Comparison of ENCODE assay signal across 20 mouse cellular contexts in genomic region chr17:57267556-57268126, GRCm38 (mm10). TPM values are rescaled to one million over a fixed set of nuclear protein-coding genes. Genes with fewer than 3 reads are reported as not detected.
A peak's percentile ranks its signal among the peaks of the same experiment; 100 is the strongest.
DNase-seq lines count a peak whose midpoint lies in the region; TF ChIP-seq lines count a peak whose summit lies in the region.
"Had no signal": no experiment of that assay in that cellular context is flagged by ENCODE, and none has a peak within 500 bp of the region (broad histone marks: within the 10 kb centered on the region; RNA-seq: fewer than 3 reads in every experiment).

No protein-coding gene starts in this region.

- no peak overlapping the region for H3K4me3 ChIP-seq in heart, adult 2 months
- H3K4me3 ChIP-seq in heart, embryonic 10.5 days = no peak overlapping the region
- H3K4me3 ChIP-seq: embryonic facial prominence, embryonic 13.5 days; hindbrain, embryonic 13.5 days; kidney, embryonic 15.5 days; layer of hippocampus, adult 2 months; megakaryocyte, embryonic 14.5 days; midbrain, embryonic 15.5 days had no signal

- no peaks in the 10 kb centered on the region for H3K79me2 ChIP-seq in heart, adult 2 months (replicated peaks; ENCODE audit: control insufficient read depth, insufficient read depth, low read length)

- H3K27ac ChIP-seq in heart, adult 2 months = no peak overlapping the region
- no peak overlapping the region for H3K27ac ChIP-seq in heart, embryonic 10.5 days
- H3K27ac ChIP-seq: embryonic facial prominence, embryonic 13.5 days; hindbrain, embryonic 13.5 days; kidney, embryonic 15.5 days; layer of hippocampus, adult 2 months; midbrain, embryonic 15.5 days had no signal

- no peak for TF ChIP-seq EP300 in heart, adult 2 months (IDR thresholded peaks at IDR 0.05; ENCODE audit: insufficient read depth, low read depth, low read length)

- H3K36me3 ChIP-seq in heart, adult 2 months (ENCODE audit: control insufficient read depth, insufficient read depth, low read length) = no peaks in the 10 kb centered on the region
- peaks cover 19% of the 10 kb centered on the region for H3K36me3 ChIP-seq in heart, embryonic 10.5 days
- H3K36me3 ChIP-seq: midbrain, embryonic 15.5 days had no signal

- no peak for TF ChIP-seq CTCF in heart, adult 2 months (IDR thresholded peaks at IDR 0.05)

- no peaks in the 10 kb centered on the region for H3K9me3 ChIP-seq in heart, embryonic 10.5 days
- H3K9me3 ChIP-seq: embryonic facial prominence, embryonic 13.5 days; hindbrain, embryonic 13.5 days; kidney, embryonic 15.5 days; megakaryocyte, embryonic 14.5 days; midbrain, embryonic 15.5 days had no signal

- DNase-seq in adrenal gland, postnatal 10 days = peak; percentile 40
- no peak for DNase-seq in adrenal gland, adult 18-20 months (ENCODE audit: low spot score in 2 of 2)
- DNase-seq in heart, adult 2 months = peak; percentile 63 to 64
- no peak for DNase-seq in heart, embryonic 10.5 days (ENCODE audit: low spot score)
- peak; percentile 61 for DNase-seq in 3134 (ENCODE audit: extremely low read depth, insufficient read length, low spot score)
- DNase-seq in gastrocnemius, postnatal 14 days = peak; percentile 48
- DNase-seq in spleen, postnatal 36 days (ENCODE audit: low spot score in 2 of 2) = no peak
- no peak for DNase-seq in thymus, adult 18-20 months
- DNase-seq: B cell, adult 2 months; cerebellum, adult 2 months; lung, embryonic 14.5 days; retina, postnatal 1 day; thymus, adult 2 months had no signal

- intact Hi-C loops in heart, adult 2 months (cut with DNase I) = no loop called here
- intact Hi-C loops in gastrocnemius, postnatal 14 days (cut with DNase I; ENCODE audit: low total_unique reads) = no loop called here

- no peak overlapping the region for H3K9ac ChIP-seq in heart, adult 2 months (ENCODE audit: low read depth, low read length)
- H3K9ac ChIP-seq: embryonic facial prominence, embryonic 13.5 days; hindbrain, embryonic 13.5 days; kidney, embryonic 15.5 days; lung, embryonic 14.5 days; midbrain, embryonic 15.5 days had no signal

- no peaks in the 10 kb centered on the region; the same call in 1 of the 2 replicates for H3K4me1 ChIP-seq in heart, adult 2 months (ENCODE audit: control insufficient read depth, insufficient read depth, low read length)
- H3K4me1 ChIP-seq in heart, embryonic 10.5 days = peaks cover 11% of the 10 kb centered on the region
- H3K4me1 ChIP-seq: hindbrain, embryonic 13.5 days; midbrain, embryonic 15.5 days had no signal

- no peak for TF ChIP-seq POLR2A in heart, adult 2 months (IDR thresholded peaks at IDR 0.05; ENCODE audit: insufficient read depth, low read depth, low read length)

- H3K27me3 ChIP-seq in heart, adult 2 months (ENCODE audit: control insufficient read depth, insufficient read depth, low read length) = no peaks in the 10 kb centered on the region
- H3K27me3 ChIP-seq in heart, embryonic 10.5 days (ENCODE audit: insufficient read depth, poor library complexity, severe bottlenecking) = peaks cover 15% of the 10 kb centered on the region; the same call in 1 of the 2 replicates
- H3K27me3 ChIP-seq: kidney, embryonic 15.5 days; megakaryocyte, embryonic 14.5 days; midbrain, embryonic 15.5 days; Patski had no signal

- 70% methylated on average over 6 of the region's 6 CpGs for WGBS in heart, adult 2 months
- 79% methylated on average over 6 of the region's 6 CpGs for WGBS in heart, embryonic 10.5 days

RNA-seq across cellular contexts. Expression of gene Vav1, which starts 11.3 kb away (rescaled TPM):
- total RNA-seq in adrenal gland, postnatal 10 days (2021) = 1 to 10 TPM; 4.4 to 4.8 TPM
- total RNA-seq in adrenal gland, adult 18-20 months (2021) = 1 to 10 TPM; 2.6 to 4.0 TPM
- total RNA-seq in heart, adult 2 months (2021) = 1 to 10 TPM; 1.9 to 2.2 TPM
- 1.8 and 2.0 TPM in 2 replicates for polyA plus RNA-seq in heart, adult 2 months (2012; rRNA removed)
- polyA plus RNA-seq in heart, embryonic 10.5 days (2016; fragmentation: Nextera tagmentation; extraction: Ambion mirVana) = 1.2 and 2.7 TPM in 2 replicates
- total RNA-seq in gastrocnemius, postnatal 14 days (2021) = under 1 TPM; 0.66 to 0.93 TPM
- polyA plus RNA-seq: Patski had no signal

RNA-seq across cellular contexts. Expression of gene Trip10, which starts 18.4 kb away (rescaled TPM):
- 10 to 100 TPM; 39.2 to 56.6 TPM for total RNA-seq in adrenal gland, postnatal 10 days (2021)
- 10 to 100 TPM; 53.4 to 61.0 TPM for total RNA-seq in adrenal gland, adult 18-20 months (2021)
- 100 to 1,000 TPM; 107 to 128 TPM for total RNA-seq in heart, adult 2 months (2021)
- polyA plus RNA-seq in heart, adult 2 months (2012; rRNA removed) = 69.0 and 83.2 TPM in 2 replicates
- polyA plus RNA-seq in heart, embryonic 10.5 days (2016; fragmentation: Nextera tagmentation; extraction: Ambion mirVana) = 44.4 and 46.8 TPM in 2 replicates
- total RNA-seq in gastrocnemius, postnatal 14 days (2021) = 10 to 100 TPM; 69.4 to 75.6 TPM

RNA-seq across cellular contexts. Expression of gene Gpr108, which starts 19.4 kb away (rescaled TPM):
- 10 to 100 TPM; 51.1 to 56.2 TPM for total RNA-seq in adrenal gland, postnatal 10 days (2021)
- 10 to 100 TPM; 72.4 to 89.6 TPM for total RNA-seq in adrenal gland, adult 18-20 months (2021)
- 10 to 100 TPM; 27.8 to 32.7 TPM for total RNA-seq in heart, adult 2 months (2021)
- 37.9 and 48.3 TPM in 2 replicates for polyA plus RNA-seq in heart, adult 2 months (2012; rRNA removed)
- 25.2 and 28.6 TPM in 2 replicates for polyA plus RNA-seq in heart, embryonic 10.5 days (2016; fragmentation: Nextera tagmentation; extraction: Ambion mirVana)
- 10 to 100 TPM; 21.8 to 24.6 TPM for total RNA-seq in gastrocnemius, postnatal 14 days (2021)

RNA-seq across cellular contexts. Expression of gene C3, which starts 39.7 kb away (rescaled TPM):
- 100 to 1,000 TPM; 426 to 804 TPM for total RNA-seq in adrenal gland, postnatal 10 days (2021)
- 100 to 1,000 TPM; 184 to 696 TPM for total RNA-seq in adrenal gland, adult 18-20 months (2021)
- 10 to 100 TPM; 91.5 to 91.6 TPM for total RNA-seq in heart, adult 2 months (2021)
- polyA plus RNA-seq in heart, adult 2 months (2012; rRNA removed) = 119 and 160 TPM in 2 replicates
- polyA plus RNA-seq in heart, embryonic 10.5 days (2016; fragmentation: Nextera tagmentation; extraction: Ambion mirVana) = 0.46 and 5.3 TPM in 2 replicates
- total RNA-seq in gastrocnemius, postnatal 14 days (2021) = 1 to 10 TPM in 1 of 2 experiments, under 1 TPM in 1; 0.60 to 1.2 TPM

Comparison
In these comparisons a context has a peak if more than half of its experiments do, and no peak if none do; other contexts are left out.
1. DNase-seq: peak in adrenal gland, postnatal 10 days (single experiment), heart, adult 2 months (2 of 2), 3134 (single experiment) and gastrocnemius, postnatal 14 days (single experiment); none in adrenal gland, adult 18-20 months (0 of 2), heart, embryonic 10.5 days (single experiment), spleen, postnatal 36 days (0 of 2) and thymus, adult 18-20 months (0 of 2).